ENCODE assay signal across 28 mouse cellular contexts in genomic region chr1:129562707-129563106, GRCm38 (mm10).
DNase-seq lines count a peak whose midpoint lies in the region; ATAC-seq and TF ChIP-seq lines count a peak whose summit lies in the region.
"Had no signal": no experiment of that assay in that cellular context is flagged by ENCODE, and none has a peak within 500 bp of the region (broad histone marks: within the 10 kb centered on the region; RNA-seq: fewer than 3 reads in every experiment).

No protein-coding gene starts in this region.

- no peak overlapping the region for H3K4me3 ChIP-seq in kidney, embryonic 14.5 days (ENCODE audit: low read length)
- H3K4me3 ChIP-seq in kidney, adult 2 months (ENCODE audit: insufficient read depth, low read depth, low read length) = no peak overlapping the region
- no peak overlapping the region for H3K4me3 ChIP-seq in kidney, embryonic 16.5 days (ENCODE audit: low read length)
- H3K4me3 ChIP-seq in midbrain, embryonic 11.5 days (ENCODE audit: low read depth, low read length) = no peak overlapping the region
- H3K4me3 ChIP-seq in midbrain, embryonic 10.5 days = no peak overlapping the region
- H3K4me3 ChIP-seq: embryonic facial prominence, embryonic 13.5 days; embryonic facial prominence, embryonic 15.5 days; erythroblast, embryonic 14.5 days; forebrain, embryonic 10.5 days; forebrain, embryonic 13.5 days; forebrain, embryonic 15.5 days had no signal

- whole genome bisulfite sequencing in kidney, embryonic 14.5 days = 39% methylated on average over 1 of the region's 1 CpGs
- 43% methylated on average over 1 of the region's 1 CpGs for WGBS in kidney, adult 2 months
- 20% methylated on average over 1 of the region's 1 CpGs for WGBS in kidney, embryonic 16.5 days
- 94% methylated on average over 1 of the region's 1 CpGs for WGBS in midbrain, embryonic 11.5 days
- 89% methylated on average over 1 of the region's 1 CpGs for WGBS in midbrain, embryonic 10.5 days

- TF ChIP-seq POLR2A in kidney, adult 2 months (IDR thresholded peaks at IDR 0.05; ENCODE audit: low read depth, low read length) = no peak

- H3K9ac ChIP-seq in kidney, embryonic 14.5 days (ENCODE audit: low read depth, low read length) = no peak overlapping the region
- H3K9ac ChIP-seq in kidney, embryonic 16.5 days (replicated peaks; ENCODE audit: low read length) = no peak overlapping the region
- H3K9ac ChIP-seq in midbrain, embryonic 11.5 days (ENCODE audit: low read length) = no peak overlapping the region
- H3K9ac ChIP-seq: embryonic facial prominence, embryonic 13.5 days; embryonic facial prominence, embryonic 15.5 days; forebrain, embryonic 13.5 days; forebrain, embryonic 15.5 days; forebrain, postnatal 0 days had no signal

- TF ChIP-seq CTCF in kidney, adult 2 months (conservative IDR thresholded peaks at IDR 0.05; ENCODE audit: insufficient read depth, insufficient read length, low read depth, low read length) = no peak

- H3K4me2 ChIP-seq in kidney, embryonic 14.5 days (replicated peaks; ENCODE audit: low read depth, low read length) = no peak overlapping the region
- H3K4me2 ChIP-seq in kidney, embryonic 16.5 days (replicated peaks; ENCODE audit: low read depth, low read length) = no peak overlapping the region
- H3K4me2 ChIP-seq in midbrain, embryonic 11.5 days = no peak overlapping the region
- H3K4me2 ChIP-seq: embryonic facial prominence, embryonic 13.5 days; embryonic facial prominence, embryonic 15.5 days; forebrain, embryonic 13.5 days; forebrain, embryonic 15.5 days had no signal

- no peaks in the 10 kb centered on the region for H3K27me3 ChIP-seq in kidney, embryonic 14.5 days (ENCODE audit: control insufficient read depth, insufficient read depth, low read length)
- no peaks in the 10 kb centered on the region for H3K27me3 ChIP-seq in kidney, adult 2 months (replicated peaks; ENCODE audit: control insufficient read depth, insufficient read depth, low read length)
- no peaks in the 10 kb centered on the region for H3K27me3 ChIP-seq in kidney, embryonic 16.5 days (ENCODE audit: insufficient read depth, low read length)
- H3K27me3 ChIP-seq in midbrain, embryonic 11.5 days (ENCODE audit: control insufficient read depth, insufficient read depth, low read length) = no peaks in the 10 kb centered on the region
- no peaks in the 10 kb centered on the region for H3K27me3 ChIP-seq in midbrain, embryonic 10.5 days (ENCODE audit: low read depth, poor library complexity, severe bottlenecking)
- H3K27me3 ChIP-seq: CH12.LX; embryonic facial prominence, embryonic 13.5 days; embryonic facial prominence, embryonic 15.5 days; forebrain, embryonic 13.5 days; forebrain, embryonic 15.5 days; Patski had no signal

- DNase-seq in kidney, adult 2 months = no peak
- DNase-seq in kidney, postnatal 36 days = no peak
- DNase-seq in midbrain, embryonic 11.5 days (ENCODE audit: low spot score, missing footprints) = peak; percentile 49
- no peak for DNase-seq in midbrain, embryonic 10.5 days (ENCODE audit: low spot score)
- DNase-seq: adrenal gland, adult 2 months; adrenal gland, postnatal 10 days; adrenal gland, postnatal 25 days; B cell, adult 2 months; cerebellum, adult 11 months; cerebellum, adult 18-20 months; cerebellum, adult 8-10 months; cerebellum, adult 9-11 months; cerebellum, postnatal 14 days; cerebellum, postnatal 36 days; embryo, embryonic 11 days; forebrain, postnatal 0 days had no signal

- no peak overlapping the region for H3K27ac ChIP-seq in kidney, embryonic 14.5 days (ENCODE audit: low read depth, low read length)
- H3K27ac ChIP-seq in kidney, adult 2 months (ENCODE audit: insufficient read depth, low read depth, low read length) = no peak overlapping the region
- H3K27ac ChIP-seq in kidney, embryonic 16.5 days (ENCODE audit: low read length) = no peak overlapping the region
- no peak overlapping the region for H3K27ac ChIP-seq in midbrain, embryonic 11.5 days (ENCODE audit: low read depth, low read length)
- no peak overlapping the region for H3K27ac ChIP-seq in midbrain, embryonic 10.5 days (replicated peaks)
- H3K27ac ChIP-seq: embryonic facial prominence, embryonic 13.5 days; embryonic facial prominence, embryonic 15.5 days; forebrain, embryonic 10.5 days; forebrain, embryonic 13.5 days; forebrain, embryonic 15.5 days had no signal

- peak; percentile 74 for ATAC-seq in kidney, embryonic 14.5 days (ENCODE audit: low FRiP score, low TSS enrichment)
- peak; percentile 65 for ATAC-seq in kidney, embryonic 16.5 days (ENCODE audit: low FRiP score, low TSS enrichment)
- no peak for ATAC-seq in midbrain, embryonic 11.5 days (ENCODE audit: low FRiP score)
- ATAC-seq: CD4-positive, CD25-positive, alpha-beta regulatory T cell, adult 4 months; forebrain, embryonic 13.5 days; forebrain, embryonic 15.5 days; forebrain, postnatal 0 days; Patski had no signal

- 0 out of 2 replicates have a peak, but pooled peaks cover 3% of the 10 kb centered on the region for H3K4me1 ChIP-seq in kidney, embryonic 14.5 days (ENCODE audit: control insufficient read depth, insufficient read depth, low read length)
- H3K4me1 ChIP-seq in kidney, adult 2 months (ENCODE audit: control insufficient read depth, insufficient read depth, low read length) = no peaks in the 10 kb centered on the region
- H3K4me1 ChIP-seq in kidney, embryonic 16.5 days (ENCODE audit: insufficient read depth, low read length) = peaks cover 5% of the 10 kb centered on the region; the same call in 1 of the 2 replicates
- no peaks in the 10 kb centered on the region for H3K4me1 ChIP-seq in midbrain, embryonic 11.5 days (ENCODE audit: control insufficient read depth, insufficient read depth, low read length)
- no peaks in the 10 kb centered on the region for H3K4me1 ChIP-seq in midbrain, embryonic 10.5 days
- H3K4me1 ChIP-seq: embryonic facial prominence, embryonic 13.5 days; embryonic facial prominence, embryonic 15.5 days; forebrain, embryonic 10.5 days; forebrain, embryonic 13.5 days; forebrain, embryonic 15.5 days had no signal

- H3K9me3 ChIP-seq in kidney, embryonic 14.5 days (ENCODE audit: control insufficient read depth, low read length) = no peaks in the 10 kb centered on the region
- no peaks in the 10 kb centered on the region for H3K9me3 ChIP-seq in kidney, embryonic 16.5 days (ENCODE audit: low read length)
- H3K9me3 ChIP-seq in midbrain, embryonic 11.5 days (ENCODE audit: control insufficient read depth, low read length) = no peaks in the 10 kb centered on the region
- no peaks in the 10 kb centered on the region for H3K9me3 ChIP-seq in midbrain, embryonic 10.5 days (replicated peaks)
- H3K9me3 ChIP-seq: embryonic facial prominence, embryonic 13.5 days; embryonic facial prominence, embryonic 15.5 days; forebrain, embryonic 10.5 days; forebrain, embryonic 13.5 days; forebrain, embryonic 15.5 days; G1E had no signal

- no peaks in the 10 kb centered on the region for H3K36me3 ChIP-seq in kidney, embryonic 14.5 days (ENCODE audit: control insufficient read depth, insufficient read depth, low read length)
- H3K36me3 ChIP-seq in kidney, adult 2 months (ENCODE audit: control insufficient read depth, insufficient read depth, low read length) = no peaks in the 10 kb centered on the region
- no peaks in the 10 kb centered on the region for H3K36me3 ChIP-seq in kidney, embryonic 16.5 days (ENCODE audit: insufficient read depth, low read length)
- H3K36me3 ChIP-seq in midbrain, embryonic 11.5 days (ENCODE audit: control insufficient read depth, insufficient read depth, low read length) = no peaks in the 10 kb centered on the region
- no peaks in the 10 kb centered on the region for H3K36me3 ChIP-seq in midbrain, embryonic 10.5 days
- H3K36me3 ChIP-seq: embryonic facial prominence, embryonic 13.5 days; embryonic facial prominence, embryonic 15.5 days; forebrain, embryonic 10.5 days; forebrain, embryonic 15.5 days; G1E had no signal
